Mouse (Mus musculus) kidney, postnatal 25 days (tissue): ENCODE results near the gene Bcl2l11.
A peak's percentile ranks its signal among the peaks of the same experiment; 100 is the strongest.

Source experiments
- DNase-seq, 2 experiments: peaks; one replicate each; pipeline ENCODE4 v3.0.0; 2021; ENCODE audit warnings: mixed read lengths in 2 of 2

Bcl2l11 gene

DNA sequence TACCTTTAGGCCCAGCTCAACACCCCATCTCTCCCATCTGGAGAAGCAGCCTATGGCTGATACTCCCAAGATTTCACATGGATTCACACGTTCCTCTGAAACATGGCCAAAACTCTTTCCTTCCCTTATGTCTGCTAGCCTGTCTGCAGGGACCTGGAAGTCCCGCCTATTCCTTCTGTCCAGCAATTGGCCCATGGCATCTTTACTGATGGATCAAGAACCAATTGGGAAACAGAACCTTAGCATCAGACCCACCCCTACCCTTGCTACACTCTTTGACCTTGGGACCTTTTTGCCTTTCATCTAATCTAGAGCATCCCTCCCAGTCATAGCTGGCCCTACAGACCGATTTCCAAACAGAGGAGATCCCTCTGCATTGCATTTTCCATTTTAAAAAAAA, 11.2 kb upstream of the Bcl2l11 start:
- no peak for DNase-seq

DNA sequence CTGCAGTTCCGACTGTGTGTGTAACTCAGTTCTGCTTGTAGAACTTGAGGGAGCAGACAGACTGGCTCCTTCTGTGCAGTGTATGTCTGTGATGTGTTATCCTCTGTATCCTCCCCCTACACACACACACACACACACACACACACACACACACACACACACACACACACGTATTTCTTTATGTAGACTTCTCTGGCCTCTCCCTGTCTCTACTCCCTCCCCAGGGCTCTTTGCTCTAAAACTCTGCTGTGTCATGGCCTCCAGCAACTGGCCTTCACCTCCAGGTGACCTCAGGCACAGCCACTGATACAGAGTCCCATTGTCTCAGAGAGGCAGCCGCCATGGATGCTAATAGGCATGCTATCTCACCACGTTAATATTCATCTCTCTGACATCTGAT, 10.3 kb upstream of the Bcl2l11 start:
- no peak for DNase-seq

DNA sequence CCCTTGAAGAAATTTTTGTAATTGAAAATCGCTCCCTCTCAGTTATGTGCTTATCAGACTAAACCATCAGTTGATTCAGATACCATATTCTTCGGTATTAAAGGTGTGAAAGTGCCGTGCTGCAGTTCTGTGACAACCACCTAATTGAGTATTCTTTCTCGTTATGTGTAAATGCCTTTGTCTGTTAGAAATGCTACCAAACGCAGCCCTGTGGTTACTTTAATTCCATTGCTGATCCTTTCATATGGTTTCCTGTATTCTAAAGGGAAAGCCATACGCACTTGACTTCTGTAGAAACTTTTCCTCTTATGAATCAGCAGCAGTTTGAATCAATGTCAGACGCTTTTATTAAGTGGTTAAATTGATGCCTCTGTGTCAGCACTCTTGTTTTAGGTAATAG, 8.2 kb upstream of the Bcl2l11 start:
- DNase-seq = no peak

DNA sequence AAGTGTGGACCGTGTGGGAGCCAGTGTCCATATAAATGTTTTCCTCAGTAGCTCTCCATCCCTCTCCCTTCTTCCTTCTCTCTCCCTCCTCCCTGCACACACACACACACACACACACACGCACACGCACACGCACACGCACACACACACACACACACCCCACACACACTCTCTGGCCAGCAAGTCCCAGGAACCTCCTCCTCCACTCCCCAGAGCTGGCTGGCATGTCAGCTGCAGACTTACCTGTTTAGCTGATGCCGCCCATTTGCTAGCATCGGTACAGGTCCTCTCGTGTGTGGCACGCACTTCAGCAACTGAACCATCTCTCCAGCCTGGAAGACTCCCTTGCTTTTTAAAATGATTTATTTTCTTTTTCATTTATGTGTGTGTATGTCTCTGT, 6.9 kb upstream of the Bcl2l11 start:
- DNase-seq = no peak

DNA sequence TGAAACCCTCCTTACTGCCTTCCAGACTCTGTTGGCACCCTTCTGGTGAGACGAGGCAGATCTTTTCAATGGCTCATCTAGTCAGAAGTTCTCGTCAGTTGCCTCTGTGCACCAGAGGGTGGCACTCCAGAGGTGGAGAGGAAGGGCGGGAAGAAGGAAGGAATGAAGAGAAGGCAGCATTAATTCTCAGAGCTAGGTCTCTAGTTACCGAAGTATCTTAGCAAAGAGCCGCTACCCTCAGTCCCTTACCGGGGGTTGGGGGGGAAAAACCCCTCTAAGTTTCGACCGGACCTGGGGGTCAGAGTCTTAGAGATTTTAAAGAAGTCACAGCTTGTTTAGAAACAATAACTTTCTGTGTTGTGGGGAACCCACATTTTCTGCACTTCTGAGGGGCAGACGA, 3.3 kb upstream of the Bcl2l11 start:
- DNase-seq = peak; percentile 63 to 66

DNA sequence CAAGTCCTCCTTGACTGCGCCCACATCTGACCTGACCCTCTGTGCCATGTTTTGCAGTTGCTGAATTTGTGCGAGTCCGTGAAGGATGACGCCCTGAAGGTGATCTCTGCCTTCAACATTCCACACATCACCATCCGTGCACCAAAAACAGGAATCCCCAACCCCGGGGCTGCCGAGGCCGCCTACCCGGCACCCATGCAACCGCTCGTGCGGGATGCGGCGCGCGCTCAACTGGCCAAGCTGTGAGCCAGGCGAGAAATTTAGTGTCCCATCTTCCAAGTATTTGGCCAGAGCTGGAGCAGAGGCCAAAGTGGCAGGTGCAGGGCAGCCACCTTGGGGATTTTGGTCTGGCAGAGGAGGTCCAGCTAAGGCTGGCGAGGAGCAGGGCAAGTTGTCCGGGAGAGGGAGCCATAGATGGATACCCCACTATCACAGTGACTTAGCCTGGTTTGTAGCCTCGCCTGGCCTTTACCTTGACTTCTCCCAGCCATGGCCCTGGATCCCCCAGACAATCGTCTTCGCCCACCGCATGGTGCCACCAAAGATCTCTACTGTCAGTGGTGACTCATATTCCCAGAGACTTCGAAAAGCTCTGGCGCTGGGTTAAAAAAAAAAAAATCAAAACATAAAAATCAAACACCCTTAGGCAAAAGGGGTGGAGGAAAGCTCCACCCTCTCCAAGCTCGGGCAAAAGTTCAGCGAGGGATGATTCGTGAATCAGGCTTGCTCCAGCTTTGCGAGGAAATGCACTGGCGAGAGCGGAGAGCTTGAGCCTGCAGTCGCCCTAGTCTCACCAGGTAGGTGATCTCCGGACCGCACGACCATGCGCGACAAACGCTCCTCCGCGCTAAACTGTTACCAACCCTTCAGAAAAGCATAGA, 2.7 kb upstream of the Bcl2l11 start:
- DNase-seq = peak; percentile 50 to 71

DNA sequence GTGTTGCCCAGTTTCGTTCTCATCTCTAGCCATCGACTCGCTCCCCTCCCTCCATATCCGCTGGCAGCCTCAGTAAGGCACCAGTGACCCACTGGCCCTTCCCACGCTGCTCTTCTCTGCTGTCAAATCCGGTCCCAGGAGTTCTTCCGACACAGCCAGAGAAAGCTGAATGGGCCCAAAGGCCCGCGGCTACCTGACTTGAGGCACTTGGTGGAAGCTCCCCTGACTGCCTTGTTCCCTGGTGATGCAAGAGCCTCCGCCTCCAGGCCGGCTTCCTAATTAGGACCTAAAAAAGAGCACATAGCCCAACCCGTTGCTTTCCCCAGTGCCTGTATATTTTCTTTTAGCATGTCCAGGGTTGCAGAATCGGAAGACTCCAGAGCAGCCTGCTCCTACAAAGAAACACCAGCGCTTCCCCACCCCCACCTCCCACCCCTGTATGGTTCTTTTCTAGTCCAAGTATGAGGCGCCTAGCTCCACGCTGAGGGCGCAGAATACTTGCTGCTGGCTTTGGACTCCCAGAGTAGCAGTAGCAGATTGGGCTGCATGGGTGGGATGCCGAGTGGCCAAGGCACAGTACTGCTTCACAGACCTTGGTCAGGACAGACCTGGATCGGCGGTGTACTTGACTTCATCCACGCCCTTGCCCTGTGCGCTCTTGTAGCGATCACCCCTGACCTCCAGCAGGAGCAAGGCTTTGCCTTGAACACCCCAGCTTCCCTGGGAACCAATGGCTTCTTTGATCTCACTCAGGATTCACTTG, 1.7 kb upstream of the Bcl2l11 start:
- peak; percentile 17 to 42 for DNase-seq

DNA sequence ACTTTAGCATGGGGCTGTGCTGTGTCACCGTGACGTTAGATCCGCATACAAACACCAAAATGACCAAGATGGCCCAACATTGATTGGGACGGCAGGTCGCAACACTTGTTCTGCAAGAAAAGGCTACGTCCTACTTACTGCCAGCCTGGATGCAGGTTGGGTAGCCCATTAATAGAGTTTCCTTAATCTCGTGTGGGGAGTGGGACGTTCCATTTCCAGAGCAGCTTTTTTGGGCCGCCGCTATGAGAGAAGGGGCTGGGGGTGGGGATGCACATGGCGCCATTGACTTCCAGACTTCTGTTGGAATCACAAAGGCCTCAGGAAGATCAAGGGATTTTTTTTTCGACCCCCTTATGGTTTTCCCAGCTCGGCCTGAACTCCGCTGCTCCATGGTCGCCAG, 1.1 kb upstream of the Bcl2l11 start:
- DNase-seq = no peak

DNA sequence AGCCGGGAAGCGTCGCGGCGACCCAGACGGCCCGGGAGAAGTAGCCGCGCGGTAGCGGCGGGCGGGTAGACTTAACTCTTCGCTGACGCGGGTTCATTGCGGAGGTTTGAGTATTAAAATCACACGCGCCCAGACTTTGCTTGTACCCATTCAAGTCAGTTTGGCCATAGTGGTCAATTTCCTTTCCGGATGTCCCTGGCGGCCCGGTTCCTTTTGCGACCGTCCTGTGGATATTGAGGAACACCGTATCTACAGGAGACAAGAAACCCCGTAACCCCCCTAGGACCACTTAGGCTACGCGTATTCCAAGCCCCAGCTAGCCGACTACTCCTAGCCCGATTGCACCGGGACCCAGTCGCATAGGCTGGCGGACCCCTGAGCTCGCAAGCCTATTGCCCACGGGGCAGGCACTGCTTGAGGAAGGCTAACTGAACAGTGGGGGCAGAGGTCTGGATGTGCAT, 783 bp downstream of the Bcl2l11 start:
- DNase-seq = no peak

DNA sequence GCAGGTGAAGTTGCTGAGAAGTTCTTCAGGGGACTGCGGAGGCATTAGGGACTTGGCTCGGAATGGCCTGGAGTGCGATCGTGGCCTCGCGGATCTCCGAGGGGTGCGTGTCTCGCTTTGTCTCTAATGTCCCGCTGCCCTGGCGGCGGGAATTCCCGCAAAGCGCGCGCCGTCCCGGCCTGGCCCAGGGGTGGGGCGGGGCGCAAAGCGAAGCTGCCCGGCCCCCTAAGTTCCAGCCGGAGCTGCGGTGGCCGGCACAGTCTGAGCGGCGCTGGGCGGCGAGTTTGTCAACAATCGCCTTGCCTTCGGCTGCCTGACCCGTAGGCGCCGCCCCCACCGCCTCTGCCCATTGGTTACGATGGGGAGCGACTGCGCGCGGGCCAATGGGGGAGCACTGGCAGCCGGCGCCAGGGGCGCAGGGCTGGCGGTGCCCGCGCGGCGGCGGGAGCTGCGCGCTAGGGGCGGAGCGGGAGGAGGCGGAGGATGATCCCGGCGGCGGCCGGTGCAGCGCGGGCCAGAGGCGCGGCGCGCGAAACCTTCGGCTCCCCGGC, 1.4 kb downstream of the Bcl2l11 start:
- DNase-seq = peak; percentile 97 to 99

DNA sequence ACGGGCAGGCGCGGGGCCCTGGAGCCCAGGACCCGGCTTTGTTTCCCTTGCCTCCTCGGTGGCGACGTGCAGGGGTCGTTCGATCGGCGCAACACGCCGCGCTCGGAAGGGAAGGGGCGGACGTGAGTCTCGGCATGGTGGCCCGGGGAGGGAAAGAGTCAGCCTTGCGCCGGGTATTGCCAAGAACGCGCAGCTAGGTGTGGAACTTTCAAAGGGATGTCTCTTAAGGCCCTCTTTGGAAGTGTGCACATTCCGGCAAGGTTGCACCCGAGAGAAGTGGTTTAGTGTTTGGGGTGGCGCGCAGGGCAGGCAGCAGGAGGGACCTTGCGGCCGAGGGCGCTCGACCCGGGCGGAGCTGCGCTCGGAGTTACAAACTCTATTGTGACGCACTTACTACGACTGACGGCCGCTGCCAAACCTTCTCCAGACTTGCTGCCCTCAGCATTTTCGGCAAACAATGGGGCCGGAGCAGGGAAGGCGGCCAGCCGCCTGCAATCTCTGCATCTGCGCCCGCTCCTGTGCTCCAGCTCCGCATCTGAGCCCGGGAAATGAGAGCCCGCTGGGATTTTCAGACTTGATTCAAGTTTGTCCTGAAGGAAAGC, 2.0 kb downstream of the Bcl2l11 start:
- peak; percentile 84 to 92 for DNase-seq

DNA sequence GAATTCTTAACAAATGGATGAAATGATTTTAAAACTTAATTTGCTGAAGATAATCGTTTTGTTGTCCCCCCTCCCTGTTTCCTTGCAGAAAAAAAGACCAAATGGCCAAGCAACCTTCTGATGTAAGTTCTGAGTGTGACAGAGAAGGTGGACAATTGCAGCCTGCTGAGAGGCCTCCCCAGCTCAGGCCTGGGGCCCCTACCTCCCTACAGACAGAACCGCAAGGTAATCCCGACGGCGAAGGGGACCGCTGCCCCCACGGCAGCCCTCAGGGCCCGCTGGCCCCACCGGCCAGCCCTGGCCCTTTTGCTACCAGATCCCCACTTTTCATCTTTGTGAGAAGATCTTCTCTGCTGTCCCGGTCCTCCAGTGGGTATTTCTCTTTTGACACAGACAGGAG, 2.7 kb downstream of the Bcl2l11 start:
- DNase-seq = no peak

DNA sequence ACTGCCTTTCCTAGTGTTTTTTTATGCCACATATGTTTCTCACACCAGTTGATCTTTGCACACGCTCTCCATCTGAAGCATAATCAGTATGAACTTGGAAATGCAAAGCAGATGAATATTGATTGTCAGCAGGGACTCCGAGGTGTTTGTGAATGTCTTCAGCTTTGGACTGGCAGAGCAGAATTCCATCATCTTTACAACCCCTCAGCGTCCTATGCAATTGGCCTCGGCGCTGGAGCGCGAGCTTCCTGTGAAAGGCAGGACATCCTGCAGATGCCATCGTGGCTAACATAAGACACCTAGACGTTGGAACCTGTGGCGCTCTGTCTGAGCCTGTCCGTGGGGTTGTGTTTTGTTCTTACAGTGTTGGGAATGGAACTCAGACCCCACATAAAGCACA, 5.7 kb downstream of the Bcl2l11 start:
- DNase-seq = no peak

DNA sequence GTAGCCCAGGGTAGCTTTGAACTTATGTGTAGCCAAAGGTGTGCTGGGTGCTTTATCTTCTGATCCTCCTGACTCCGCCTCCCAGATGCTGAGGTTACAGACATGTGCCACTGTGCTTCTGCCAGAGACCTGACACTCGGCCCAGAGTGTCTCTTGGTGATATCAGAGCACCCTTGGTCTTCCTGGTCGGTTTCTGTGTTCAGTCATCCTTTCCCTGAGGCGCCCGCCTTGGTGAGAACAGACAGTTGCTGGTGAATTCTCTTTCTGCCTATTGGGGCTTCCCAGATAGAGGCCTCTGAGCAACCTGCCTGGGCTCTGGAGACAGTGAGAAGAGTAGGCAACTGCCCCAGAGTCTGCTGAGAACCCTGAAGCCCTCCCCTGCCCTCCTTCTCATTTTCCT, 6.8 kb downstream of the Bcl2l11 start:
- no peak for DNase-seq

DNA sequence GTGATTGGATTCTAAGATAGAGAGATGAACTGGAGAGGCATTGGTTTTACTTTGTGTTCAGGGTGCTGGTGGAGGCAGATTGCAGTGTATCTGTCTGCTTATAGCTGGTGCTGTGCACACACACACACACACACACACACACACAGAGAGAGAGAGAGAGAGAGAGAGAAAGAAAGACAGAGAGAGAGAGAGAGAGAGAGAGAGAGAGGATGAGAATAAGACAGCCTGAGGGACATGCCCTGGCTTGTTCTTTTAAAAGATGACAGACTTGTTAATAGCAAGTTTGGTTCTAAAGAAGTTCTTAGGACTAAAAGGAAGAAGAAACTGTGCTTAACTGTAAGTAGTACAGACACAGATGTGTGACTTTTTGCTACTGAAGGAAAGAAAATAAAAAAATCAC, 8.0 kb downstream of the Bcl2l11 start:
- no peak for DNase-seq

DNA sequence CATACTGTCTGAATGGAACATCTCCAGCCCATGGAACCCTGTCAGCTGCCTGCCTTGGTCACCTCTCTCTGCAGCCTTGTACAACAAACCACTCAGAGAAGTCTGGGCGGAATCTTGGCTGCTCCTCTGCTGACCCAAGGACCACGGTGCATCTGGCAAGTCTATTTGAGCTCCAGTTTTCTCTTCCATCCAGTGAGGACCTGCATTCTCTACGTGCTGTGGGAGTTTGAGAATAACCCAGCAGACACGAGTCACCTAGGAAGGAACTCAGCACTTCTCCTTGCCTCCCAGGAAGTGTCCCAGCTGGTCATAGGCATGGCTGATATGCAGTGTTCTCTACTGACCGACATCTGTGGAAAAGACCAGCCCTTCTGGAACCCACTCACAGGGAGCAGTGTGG, 8.6 kb downstream of the Bcl2l11 start:
- DNase-seq = no peak

DNA sequence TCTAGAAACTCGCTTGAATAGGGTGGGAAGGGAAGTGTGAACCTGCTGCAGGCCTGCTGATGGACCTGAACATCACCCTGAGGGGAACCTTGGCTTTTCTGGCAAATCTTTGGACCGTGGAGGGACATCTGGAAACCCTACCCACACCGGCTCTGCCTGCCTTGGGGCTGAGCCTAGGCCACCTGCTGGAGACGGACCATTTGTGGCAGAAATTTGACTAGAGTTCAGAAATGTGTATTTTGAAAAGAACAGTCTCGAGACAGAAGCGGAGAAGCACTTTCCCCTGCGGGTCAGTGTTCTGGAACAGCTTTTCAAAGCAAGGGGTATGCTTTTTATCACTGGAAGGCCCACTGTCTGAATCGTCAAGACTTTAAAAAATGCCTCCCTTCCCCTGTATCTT, 9.1 kb downstream of the Bcl2l11 start:
- DNase-seq = no peak

DNA sequence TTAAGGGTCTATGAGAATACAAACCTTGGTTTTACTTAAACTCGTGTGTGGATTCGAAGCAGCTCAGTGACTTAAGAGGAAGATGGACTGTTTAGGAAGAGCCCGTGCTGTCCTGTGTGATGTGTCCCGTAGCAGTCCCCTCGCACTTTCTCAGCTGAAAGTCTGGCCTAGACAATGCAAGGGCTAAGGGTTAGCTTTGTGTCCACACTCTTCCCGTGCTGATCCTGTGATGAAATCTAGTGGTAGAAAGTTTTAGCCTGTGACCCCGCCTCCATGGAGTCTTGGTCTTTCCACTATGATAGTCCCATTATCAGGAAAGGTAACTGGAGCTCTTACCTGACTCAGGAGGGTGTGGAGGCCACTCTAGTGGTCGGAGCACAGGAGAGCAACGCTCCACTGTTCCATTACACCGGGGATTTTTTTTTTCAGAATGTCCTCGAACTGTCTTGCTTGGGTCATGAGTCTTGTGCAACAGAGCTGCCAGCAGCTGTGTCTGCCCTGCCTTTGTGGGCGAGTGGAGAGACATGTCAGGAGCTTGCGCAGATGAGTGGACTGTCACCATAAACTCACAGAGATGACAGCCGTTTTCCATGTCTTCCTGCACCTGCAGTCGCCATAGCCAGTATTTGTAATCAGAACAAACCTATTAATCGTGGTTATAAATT, 11.1 kb downstream of the Bcl2l11 start:
- DNase-seq = no peak

DNA sequence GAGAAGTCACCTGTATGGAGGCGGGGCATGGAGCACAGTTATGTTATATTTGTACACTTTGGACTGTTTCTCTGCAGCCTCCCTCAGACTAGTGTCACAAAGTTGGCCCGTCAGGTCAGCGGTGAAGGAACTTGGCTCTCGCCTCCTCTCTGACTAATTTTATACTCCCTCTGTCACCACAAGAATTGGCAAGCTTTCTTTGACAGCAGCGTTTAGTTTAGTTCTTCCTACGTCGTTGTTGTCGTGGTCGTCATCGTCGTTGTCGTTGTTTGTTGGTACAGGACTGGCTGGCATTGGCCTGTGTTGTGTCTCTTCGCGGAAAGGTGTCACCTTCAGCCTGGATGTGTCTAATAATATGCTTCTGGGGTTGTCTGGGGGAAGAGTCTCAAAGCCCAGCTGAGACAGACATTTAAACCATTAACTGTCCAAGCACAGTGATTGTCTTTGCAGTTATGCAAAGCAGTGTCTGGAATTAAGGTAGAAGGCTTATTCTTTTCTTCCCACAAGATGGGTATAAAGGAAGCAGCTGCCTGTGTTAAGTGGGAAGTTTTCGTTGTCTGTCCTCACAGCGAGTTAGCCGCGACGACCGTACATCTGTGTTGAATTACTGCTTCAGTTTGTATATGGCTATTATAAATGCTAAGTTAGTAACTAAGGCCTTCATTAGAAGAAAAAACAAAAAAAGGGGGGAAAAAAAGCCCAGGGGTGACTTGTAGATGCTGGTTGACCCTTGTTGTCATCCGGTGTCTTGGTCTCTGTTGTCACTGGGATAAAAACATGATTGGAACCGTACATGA, 11.8 kb downstream of the Bcl2l11 start:
- no peak for DNase-seq

DNA sequence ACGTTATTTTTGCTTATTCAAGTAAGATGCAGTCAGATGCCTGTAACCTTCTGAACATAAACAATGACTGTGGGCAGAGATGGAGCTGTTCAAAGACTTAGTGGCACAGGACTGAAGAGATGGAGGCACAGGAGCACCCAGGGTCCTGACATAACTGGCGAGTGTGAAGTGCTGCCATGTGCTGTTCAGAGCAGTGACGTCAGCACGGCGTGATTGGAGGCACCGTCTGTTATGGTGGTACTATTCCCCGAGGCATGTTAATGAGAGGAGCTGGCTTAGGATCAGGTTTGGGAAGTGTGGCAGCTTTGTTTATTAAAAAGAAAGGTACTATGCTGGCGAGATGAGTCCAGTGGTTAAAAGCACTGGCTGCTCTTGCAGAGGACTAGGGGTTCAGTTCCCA, 13.1 kb downstream of the Bcl2l11 start:
- DNase-seq = no peak

DNA sequence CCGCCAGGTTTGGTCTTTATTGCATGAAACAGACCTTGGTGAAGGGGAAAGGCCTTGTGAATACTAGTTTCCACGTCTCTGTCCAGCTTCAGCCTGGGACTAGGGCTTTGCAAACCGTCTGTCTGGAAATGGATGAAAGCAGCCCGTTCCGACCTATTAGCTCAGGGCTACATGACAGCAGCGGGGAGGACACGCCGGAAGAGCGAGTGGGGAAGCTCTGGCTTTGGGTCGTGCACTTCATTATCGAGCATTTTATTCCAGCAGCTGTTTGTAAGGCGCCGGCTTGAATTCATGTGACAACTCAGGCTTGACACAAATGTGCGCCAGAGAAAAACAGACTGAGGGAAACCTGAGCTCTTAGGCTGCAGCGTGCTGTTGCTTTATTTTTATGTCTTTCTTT, 13.9 kb downstream of the Bcl2l11 start:
- DNase-seq = peak; percentile 57 to 75

DNA sequence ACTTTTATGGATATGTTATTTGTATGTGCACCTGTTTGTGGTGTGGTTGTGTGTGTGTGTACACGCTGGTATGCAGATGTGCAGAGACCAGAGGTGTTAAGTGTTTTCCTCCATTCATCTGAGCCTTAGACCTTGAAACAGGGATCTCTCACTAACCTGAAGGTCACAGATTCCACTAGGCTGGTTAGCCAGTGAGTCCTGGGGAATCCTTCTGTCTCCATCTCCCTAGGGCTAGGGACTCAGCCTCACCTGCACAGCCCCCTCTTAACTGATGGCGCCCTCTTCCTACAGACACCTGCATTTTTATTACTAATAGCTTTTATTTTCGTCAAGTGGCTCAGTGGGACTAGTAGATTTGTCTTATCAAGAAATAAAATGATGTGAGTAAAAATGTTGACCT, 14.3 kb downstream of the Bcl2l11 start:
- no peak for DNase-seq
